Mouse (Mus musculus) induced T-regulatory cell, adult 2 months (primary cell): ENCODE data around the gene Opcml.

Experiments used
- DNase-seq: peaks from one replicate; pipeline ENCODE4 v3.0.0-alpha.2; 2012; ENCODE audit warnings: low read depth

Gene Opcml

DNA sequence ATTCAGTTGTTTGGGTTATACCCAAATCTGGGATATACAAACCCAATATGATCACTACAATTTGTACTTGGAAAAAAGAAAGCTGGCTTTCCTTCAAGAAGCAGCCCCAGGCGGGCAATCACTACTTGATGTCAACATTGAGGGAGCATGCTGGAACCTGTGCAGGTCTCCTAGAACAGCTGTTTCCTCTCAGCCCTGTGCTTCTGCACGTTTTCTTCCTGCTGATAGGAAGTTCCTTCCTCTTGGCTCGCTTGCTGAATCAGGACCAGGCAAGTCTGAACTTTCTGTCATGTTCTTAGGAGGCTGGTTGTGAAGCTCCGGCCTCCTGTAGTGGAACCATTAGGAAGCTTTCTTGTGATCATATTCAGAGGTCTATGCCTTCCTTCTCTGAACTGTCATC is 746.1 kb downstream of the Opcml start:
- DNase-seq = no peak

DNA sequence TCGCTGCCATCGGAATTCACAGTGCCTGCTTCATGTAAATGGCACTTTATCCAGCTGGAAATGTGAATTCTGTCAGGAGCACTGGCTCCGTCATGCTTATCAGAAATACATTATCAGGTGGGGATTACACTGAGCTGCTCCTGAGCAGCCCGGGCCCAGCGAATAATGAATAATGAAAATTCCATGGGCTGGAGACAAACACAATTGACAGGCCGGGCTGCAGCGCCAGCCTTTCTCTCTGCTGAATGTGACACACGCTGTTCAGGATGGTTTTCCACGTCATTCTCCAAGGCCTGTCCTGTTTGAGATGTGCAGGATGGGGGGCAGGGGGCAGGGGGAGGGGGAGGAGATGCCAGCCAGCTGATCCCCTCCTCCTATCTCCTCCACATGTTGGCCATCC is 757.6 kb downstream of the Opcml start:
- no peak for DNase-seq

DNA sequence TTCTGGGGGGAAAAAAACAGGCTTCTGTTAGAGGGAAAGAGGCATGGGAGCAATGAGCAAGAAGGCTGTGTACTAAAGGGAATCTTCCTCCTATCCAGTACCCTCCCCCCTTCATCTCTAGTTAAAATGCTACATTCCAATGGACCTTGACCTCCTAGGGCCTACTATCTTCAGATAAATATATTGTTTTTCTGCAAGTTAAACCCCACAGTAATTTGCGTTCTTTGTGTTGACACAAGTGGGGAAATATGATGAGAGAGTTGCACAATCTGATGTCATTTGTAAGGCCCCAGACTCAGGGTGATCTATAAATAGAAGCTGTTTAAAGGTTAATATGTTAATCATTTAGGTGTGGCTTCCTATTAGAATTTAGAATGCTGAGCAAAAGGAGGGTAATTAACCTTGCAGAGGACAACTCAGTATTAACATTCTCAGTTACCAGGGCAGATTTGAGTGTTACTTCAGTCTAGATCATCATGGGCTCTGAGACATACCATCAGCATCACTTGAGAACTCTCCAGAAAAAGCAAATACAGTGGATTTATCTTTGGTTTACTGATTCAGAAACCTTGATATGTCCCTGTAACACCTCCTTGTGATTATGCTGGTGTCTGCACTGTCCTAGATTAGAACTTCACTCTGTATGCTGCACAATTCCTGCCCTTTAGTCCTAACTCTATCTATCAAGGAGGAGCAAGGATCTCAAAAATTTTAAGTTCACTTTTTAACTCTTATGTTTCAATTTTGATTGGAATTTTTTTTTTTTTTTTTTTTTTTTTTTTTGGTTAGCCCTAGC is 762.0 kb downstream of the Opcml start:
- DNase-seq = no peak

DNA sequence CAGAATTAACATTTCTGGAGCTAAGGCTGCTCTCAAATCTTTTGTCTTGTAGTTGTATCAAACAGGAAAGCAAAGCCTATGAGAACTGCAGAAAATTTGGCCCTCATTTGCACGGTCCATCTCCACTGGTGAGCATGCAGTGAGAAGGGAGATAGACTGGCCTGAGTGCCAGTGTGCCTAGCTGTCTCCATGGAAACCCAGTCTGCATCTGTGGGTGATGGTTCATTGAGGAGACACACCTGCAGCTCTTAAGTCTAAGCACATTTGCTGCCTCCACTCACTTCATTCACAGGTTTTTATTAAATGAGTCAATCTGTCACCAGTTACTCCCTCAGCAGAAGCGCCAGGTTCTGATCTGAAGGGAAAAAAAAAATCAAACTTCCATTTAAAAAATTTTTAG is 768.1 kb downstream of the Opcml start:
- DNase-seq = no peak

DNA sequence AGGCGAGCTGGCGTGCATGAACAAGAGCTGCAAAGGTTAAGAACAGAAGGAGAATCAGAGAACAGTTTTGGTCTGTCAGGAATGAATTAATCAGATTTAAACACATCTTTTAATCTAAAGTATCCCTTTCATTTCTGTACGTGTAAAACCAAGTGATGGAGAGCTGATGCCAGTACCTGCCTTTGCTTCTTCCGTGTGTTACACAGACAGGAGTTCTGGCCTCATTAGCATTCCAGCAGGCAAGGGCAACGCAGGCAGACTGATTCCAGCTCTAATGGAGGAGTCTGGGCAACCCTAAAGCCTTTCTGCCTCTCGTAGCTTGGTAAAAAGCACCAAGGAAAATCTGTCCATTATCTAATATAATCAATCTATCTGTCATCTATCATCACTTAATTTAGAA is 771.2 kb downstream of the Opcml start:
- DNase-seq = no peak

DNA sequence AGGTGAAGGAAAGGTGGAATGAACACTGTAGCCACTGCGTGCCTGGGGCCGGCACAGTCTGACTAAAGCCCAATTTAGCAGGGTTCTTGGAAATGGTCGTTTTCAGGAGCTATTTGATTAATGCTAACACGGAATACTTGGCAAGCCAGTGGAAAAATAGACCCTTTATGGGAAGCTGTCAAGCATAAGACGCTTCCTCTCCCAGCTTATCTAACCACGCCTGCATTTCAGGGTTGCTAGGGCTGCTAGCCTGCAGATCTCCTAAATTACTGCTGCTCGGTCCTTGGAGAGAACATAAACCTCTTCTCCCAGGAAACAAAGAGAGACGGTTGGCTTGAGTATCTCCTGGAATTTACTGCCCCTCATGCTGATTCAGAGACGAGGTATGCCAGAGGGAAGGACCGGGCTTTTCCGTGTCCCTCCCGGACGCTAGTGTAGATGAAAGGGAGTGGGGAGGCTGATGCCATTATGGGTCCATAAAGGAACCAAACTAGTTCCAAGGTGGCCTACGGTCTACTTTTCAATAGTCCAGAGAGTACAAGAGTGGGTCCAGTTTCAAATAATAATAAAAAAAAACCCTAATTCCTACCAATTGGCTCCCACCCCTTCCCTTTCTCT is 772.6 kb downstream of the Opcml start:
- DNase-seq = no peak

DNA sequence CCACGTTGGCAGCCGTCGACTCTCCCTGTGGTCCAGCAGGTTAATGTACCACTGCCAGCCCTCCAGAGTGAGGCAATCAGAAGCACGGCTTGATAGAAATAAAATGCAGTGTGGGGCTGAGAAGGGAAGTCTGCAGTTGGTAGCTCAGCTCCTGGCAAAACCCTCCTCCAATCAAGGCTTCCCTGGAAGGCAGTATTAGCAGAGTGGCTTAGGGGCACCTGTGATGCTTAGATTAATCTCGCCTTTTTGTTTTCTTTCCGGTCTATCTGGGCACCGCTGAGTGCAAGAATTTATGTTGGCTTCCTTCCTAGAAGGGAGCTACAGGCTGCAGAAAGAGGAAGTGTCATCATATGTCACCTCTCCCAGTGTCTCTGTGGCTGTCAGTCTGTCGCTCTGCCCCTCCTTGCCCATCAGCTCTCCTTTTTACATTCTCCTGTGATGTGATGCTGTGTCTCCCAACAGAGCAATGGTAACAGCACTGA is 778.5 kb downstream of the Opcml start:
- DNase-seq = no peak

DNA sequence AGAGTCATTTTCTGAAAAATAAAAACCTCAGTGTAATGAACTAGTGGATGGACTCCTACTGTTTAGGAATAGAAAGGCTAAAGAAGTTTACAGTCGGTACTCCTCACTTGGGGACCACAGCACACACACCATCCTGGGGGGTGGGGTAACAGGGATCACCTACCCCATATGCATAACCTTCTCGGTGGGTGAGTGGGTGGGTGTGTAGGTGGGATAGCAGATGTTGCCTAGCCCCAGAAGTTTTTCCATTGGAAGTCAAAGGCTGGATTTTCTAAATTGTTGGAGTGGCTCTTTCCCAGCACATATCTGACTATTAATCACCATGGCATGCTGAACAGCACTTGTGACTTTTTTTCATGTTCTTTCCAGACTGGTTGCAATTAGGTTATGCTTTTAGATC is 779.2 kb downstream of the Opcml start:
- DNase-seq = no peak

DNA sequence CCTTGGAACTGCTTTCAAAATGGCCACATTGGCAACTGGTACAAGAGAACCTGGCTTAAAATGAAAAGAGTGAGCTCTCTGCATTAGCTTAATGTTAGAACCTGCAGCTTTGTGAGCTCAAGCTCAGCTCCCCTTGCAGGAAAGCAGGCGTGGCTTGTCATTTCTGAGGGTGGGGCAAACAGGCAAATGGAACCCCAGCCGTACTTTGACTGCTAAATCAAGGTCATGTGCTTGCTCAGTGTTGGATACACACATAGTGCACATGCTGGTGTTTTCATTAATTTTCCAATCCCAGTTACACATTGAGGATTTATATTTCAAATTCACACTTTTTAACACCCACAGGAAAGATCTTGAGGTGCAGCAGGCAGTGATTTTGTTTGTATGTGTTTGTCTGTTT is 781.1 kb downstream of the Opcml start:
- DNase-seq = no peak

DNA sequence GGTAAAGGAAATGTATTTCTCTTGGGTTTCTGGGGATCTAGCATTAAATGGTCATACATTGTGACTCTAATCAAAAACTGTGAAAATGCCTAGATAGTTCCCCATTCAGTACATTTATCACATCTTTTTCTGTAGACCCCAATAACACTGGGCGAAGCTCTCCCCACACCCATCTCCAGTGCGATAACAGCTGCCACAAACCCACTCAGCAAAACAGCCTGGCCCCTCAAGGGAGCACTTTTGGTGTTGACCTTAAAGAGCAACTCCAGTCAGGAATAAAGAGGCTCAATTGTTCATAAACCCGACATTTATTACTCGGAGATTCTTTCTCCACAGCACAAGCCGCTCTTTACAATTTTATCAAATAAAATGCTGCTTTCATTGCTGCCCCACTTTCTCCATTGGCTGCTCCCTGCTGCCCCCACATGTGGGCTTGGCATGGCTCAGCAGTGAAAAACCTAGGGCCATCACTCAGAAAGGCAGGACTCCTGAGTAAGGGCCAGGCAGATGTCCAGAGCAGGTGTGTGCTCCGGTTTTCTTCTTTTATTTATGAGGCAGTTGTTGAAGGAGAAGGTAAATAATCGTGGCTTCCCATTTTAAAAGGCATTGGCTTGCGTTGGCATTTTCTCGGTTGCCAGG is 781.7 kb downstream of the Opcml start:
- DNase-seq = no peak

DNA sequence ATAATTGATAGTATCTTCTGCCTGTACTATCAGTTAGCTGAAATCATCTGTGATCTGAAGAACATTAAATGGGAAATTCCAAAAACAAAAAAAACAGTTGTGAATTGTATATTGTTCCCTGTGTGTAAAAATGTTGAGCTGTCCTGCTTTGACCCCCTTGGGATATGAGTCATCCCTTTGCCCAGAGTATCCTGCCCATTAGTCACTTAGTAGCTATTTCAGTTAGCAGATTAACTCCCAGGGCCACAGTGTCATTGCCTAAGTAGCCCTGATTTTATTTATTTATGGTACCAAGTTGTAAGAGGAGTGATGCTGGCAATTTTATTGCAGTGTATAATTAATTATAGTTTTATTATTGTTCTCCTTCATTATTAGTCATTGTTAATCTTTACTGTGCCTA is 788.2 kb downstream of the Opcml start:
- no peak for DNase-seq

DNA sequence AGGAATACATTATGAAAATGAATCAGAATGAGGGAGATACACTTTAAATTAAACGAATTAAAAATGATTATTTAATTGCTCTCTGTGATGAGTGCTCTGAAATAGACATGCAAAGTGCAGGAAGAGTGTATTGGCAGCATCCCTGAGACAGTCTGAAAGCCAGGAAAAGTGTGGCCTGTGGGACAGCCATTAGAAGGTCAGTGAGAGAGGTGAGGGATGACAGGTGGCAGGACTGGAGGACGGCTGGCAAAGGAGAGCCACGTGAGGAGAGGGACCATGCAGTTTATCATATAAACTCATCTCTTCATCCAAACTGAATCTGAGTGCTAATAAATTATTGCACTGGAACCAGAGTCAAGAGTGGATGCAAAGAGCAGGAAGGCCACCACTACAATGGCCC is 796.7 kb downstream of the Opcml start:
- DNase-seq = no peak

DNA sequence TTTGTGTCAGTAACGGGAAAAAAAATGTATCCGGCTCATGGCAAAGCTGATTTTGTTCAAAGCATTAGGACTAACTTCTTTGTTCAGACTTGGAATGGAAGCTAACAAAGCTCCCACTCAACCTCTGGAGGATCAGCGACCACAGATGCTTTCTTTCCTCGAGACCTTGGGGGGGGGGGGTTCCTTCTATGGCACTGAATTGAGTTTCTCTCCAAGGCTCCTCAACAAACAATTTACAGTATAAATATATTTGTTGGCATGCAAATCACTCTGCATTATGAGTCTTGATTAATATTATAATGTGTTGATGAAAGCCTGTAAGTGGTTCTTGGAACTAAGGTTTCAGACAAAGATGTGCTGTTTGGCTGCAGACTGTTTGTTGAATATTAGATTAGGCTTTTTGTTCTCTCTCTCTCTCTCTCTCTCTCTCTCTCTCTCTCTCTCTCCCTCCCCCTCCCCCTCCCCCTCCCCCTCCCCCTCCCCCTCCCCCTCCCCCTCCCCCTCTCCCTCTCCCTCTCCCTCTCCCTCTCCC is 797.3 kb downstream of the Opcml start:
- no peak for DNase-seq

DNA sequence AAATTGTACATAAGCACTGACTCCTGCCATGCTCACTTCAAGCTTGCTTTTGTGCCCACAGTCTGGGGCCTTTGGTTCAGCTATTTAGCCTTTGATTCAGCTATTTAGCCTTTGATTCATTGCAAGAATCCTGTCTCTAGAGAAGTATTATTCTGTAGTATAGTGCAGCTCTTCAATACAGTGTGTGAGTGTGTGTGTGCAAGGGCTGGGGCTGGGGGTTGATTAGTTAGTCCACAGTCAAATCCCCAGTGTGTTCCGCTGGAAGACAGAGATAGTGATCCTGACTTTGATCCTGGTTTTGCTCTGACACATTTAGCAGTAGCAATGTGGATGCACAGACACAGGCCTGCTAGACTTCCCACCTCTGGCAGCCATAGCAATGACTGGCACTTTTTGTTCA is 797.9 kb downstream of the Opcml start:
- no peak for DNase-seq

DNA sequence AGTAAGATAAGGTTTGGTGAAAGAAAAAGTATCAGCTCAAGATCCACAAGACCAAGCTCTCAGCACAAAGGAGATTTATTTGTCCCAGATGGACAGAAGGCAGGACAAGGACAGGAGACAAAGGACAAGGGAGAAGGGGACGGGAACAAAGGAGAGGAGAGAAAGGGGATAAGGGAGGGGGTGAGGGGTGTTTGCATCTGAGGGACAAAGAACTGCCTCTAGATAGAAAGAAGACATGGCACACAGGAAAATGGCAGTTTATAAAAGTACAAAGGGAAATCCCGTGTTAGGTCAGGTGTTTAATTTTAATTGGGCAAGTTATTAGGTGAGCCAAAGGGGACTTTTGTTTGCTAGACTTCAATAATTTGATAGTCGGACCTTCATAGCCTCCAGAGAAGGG is 801.6 kb downstream of the Opcml start:
- no peak for DNase-seq

DNA sequence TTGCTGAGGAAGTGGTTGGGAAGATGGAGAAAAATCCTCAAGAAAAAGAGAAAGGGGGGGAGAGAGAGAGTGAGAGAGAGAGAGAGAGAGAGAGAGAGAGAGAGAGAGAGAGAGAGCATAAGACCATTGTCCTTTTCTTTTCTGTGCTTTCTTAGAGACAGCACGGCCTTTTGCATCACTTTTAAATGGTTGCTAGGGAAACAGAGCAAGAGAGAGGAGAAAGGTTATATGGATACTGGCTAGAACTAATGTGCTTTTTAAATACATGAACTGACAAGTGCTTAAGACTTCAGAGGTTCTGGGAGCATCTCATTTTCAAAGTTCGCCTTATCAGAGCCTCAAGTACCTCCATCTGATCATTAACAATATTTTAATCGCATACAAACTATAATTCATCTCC is 804.5 kb downstream of the Opcml start:
- DNase-seq = no peak

DNA sequence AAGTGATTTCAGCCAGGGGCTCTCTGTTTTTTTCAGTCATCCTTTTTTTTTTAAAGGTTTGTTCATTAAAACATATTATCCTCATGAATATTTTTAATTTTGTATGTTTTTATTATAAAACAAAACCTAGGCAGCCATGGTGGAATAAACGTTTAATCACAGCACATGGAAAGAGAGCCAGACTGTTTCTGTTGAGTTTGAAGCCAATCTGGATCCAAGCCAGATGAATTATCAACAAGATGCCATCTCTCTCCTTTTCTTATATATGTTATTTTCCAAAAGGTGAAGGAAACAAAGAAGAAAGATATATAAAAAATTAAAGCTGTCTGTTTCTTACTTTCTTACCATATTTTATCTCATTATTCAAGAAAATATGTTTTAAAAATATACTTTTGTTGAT is 815.0 kb downstream of the Opcml start:
- no peak for DNase-seq

DNA sequence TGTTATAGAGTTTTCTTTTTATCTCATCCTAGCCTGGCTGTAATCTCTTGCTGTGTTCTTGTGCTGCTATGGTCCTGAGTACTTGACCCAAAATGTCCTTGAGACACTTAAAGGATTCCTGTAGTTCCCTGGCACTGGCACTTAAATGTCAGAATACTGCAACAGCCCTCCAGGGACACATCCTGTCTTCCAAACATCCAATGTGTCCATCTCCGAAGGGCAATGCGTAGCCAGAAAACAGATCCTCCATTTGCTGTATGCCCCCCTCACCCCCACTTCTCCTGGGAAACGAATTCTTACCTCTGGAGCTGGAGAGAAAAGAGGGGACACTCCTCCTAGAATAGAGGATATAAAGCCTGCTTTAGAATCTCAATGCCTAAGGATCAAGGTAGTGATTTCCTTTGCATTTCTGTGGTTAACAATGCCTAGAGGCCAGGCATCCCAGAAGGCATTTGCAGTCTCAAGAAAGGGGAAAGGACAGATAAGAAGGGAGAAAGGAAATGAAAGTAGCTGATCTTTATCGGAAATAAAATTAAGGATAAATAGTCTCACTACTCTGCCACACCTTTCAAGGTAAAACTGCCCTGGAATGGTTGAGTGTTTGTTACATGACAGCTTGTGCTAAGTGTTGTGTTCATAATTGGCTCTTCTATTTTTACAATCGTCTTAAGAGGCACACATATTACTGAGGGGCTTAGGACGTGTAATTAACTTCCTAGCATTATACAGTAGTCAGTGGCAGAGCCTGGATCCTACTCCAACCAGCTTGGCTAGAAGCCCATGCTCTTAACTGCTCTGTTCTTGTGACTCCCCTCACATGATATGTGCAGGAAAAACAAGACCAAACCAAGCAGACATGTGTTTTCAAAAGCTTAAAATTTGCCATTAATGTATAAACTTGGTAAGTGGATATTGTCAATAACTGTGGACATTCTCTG is 823.4 kb downstream of the Opcml start:
- DNase-seq = no peak

DNA sequence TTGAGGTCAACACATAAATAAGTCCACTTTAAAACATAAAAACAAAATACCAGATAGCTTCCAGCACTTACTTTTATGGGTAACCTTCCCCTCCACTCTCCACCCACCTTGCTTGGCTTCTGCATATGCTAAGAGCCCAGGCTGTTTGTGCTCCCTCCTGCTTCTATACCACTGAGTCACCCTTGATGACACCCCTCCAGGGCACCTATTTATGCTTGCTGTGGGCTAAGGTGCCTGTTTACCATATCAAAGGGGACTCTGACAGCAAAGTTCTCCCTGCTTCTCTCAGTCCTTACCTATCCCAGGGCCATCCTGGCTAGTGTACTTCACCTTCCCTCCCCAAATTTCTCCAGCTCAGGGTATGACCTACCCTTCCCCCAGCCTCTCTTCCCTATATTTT is 824.9 kb downstream of the Opcml start:
- DNase-seq = no peak

DNA sequence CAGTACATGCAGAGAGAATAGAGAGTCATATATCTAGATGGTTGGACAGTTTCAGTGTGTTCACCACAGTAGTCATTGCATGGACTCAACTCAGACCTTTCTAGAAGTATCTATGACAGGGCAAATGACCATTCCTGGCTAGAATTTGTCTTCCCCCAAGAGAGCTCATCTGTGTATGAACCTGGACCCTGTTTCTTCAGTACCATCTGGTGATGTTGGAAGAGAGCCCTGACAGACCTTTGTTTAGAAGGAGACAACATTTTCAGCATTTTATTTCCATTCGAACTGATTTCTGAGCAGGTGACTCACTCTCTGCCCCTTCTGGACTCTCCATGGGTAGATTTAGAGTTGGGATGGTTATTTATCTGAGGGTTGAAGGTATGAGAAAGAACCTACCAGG is 827.1 kb downstream of the Opcml start:
- DNase-seq = no peak

DNA sequence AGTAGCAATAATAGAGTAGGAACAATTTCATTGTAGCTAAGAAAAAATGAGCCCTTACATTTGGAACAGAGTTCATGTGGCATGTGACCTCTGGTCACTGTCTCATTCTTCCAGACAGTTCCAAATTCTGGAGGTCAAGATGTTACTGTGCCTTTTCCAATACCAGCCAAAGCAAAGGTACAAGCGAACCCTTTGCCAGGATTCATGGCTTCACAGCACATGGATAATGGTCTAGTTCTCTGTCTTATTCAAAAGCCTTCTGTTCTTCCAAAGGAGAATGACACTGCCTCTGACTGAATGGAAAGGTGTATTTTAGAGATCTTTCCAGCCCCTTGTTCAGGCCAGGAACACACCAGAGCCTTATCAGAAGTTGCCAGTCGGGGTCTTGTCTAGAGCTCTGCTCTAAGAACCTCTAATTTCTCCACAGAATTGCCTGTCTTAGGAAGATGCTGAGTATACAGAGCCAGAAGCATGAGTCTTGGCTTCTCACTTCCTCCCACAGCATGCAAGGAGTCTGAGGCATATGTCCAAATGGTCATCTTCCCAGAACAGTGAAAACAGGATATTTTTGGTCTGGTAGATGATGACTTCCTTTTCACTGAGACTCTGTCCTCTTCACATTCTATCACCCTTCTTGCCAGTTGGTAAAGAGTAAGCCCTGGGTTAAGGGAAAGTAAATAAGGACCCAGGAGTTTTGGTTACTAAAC is 827.8 kb downstream of the Opcml start:
- DNase-seq = no peak
